Mouse (Mus musculus): ENCODE results near the gene Hmgb4. TPM values are rescaled to one million over a fixed set of nuclear protein-coding genes. Genes with fewer than 3 reads are reported as not detected.

The Hmgb4 gene
- polyA plus RNA-seq, 1 experiment = not detected

DNA sequence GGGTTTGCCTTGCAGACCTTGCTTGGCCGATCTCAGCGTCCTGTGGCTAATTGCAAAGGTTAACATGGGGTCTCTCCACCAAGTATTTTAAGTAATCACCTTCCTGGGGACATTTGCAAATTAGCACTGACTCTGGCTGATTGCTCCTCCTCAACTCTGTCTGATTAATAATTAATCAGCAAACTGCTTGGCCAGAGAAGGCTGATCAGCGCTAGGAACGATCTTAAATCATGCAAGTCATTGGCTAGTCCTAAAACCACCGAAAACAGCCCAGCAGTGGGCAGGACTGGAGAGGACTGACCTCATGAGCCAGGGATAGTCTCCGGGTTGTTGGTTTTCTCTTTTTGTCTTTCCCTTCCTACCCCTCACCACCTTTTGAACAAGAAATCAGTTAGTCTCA lies 36.3 kb downstream of the Hmgb4 start:
- DNase-seq (ENCODE audit: low spot score) = no peak

DNA sequence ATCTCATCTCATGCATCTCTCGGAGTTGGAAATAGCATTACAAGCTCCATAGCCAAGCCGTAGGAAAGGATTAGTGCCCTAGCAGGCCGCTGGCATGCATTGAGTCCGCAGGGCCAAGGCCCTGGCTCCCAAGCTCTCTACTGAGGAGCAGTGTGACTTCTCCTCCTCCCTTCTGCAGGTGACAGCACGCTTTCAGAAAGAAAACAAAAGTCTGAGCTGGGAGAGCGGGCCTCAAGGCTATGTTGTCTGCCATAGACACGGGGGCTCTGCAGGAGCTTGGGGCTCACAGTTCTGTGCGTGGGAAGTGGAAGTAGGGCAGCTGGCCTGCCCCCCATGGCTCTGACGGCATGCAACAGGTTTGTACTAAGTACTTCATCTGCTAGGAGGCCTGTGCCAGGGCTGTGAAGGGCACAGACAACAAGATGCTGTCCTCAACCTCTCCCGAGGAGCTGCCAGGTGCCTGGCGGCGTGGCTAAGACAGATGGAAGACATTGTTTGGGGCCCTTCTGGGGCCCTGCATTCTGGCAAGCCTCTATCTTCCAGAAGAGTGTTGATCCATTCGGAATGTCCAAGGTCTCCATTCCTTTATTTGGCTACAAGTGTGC lies 42.7 kb downstream of the Hmgb4 start:
- DNase-seq (ENCODE audit: low spot score) = no peak

Data from urinary bladder, adult 2 months (tissue).